Mouse (Mus musculus): ENCODE measurements around the gene Smim26.

- TF ChIP-seq CTCF (IDR thresholded peaks at IDR 0.05; ENCODE audit: borderline replicate concordance, control insufficient read depth, extremely low read depth, insufficient read depth, low read length, poor library complexity): no peak
- no peak for TF ChIP-seq POLR2A (IDR thresholded peaks at IDR 0.05; ENCODE audit: control insufficient read depth, extremely low read depth, insufficient read depth, low read length, poor library complexity)
Measured at GRCm38 (mm10) chr2:144593951-144594651, at the start of gene Smim26.

All from thymus, adult 2 months (tissue).